Mouse (Mus musculus) heart, postnatal 0 days (tissue): Measurements from ENCODE around the gene Naa25.

Experiments used
- CTCF ChIP-seq: IDR thresholded peaks from 2 replicates; pipeline ENCODE4 v1.5.1; 2016; ENCODE audit warnings: antibody characterized with exemption, control low read depth, low read depth
- EP300 ChIP-seq: IDR thresholded peaks from 2 replicates; pipeline ENCODE4 v1.6.1; 2016; ENCODE audit warnings: antibody characterized with exemption, low read depth

GRCm38 (mm10) chr5:121477680-121478079 is 79.9 kb downstream of the Naa25 start:
- TF ChIP-seq CTCF, result peak; percentile 86
- TF ChIP-seq EP300, result no peak
